In genomic region chr17:30221677-30222076, GRCm38 (mm10) we compare ENCODE assay signal across 22 mouse cellular contexts.
"Had no signal": no experiment of that assay in that cellular context is flagged by ENCODE, and none has a peak within 500 bp of the region (broad histone marks: within the 10 kb centered on the region; RNA-seq: fewer than 3 reads in every experiment).

No protein-coding gene starts in this region.

- H3K4me3 ChIP-seq: intestine, embryonic 15.5 days; kidney, embryonic 15.5 days; left cerebral cortex, adult 2 months; limb, embryonic 13.5 days; liver, embryonic 12.5 days; liver, embryonic 15.5 days; lung, embryonic 15.5 days; stomach, embryonic 15.5 days had no signal

- DNase-seq: kidney, adult 11 months; kidney, adult 8-10 months; kidney, postnatal 10 days; kidney, postnatal 36 days; layer of hippocampus, postnatal 36 days; liver; lung, adult 18-20 months; lung, postnatal 10 days; lung, postnatal 36 days; midbrain, embryonic 14.5 days; right cerebral cortex, adult 18-20 months; right cerebral cortex, postnatal 14 days; right cerebral cortex, postnatal 4 days; thymus, postnatal 25 days had no signal

- H3K27ac ChIP-seq: intestine, embryonic 15.5 days; kidney, embryonic 15.5 days; left cerebral cortex, adult 2 months; liver, embryonic 12.5 days; liver, embryonic 15.5 days; lung, embryonic 15.5 days; stomach, embryonic 15.5 days had no signal

- H3K4me2 ChIP-seq: intestine, embryonic 15.5 days; kidney, embryonic 15.5 days; limb, embryonic 13.5 days; liver, embryonic 12.5 days; liver, embryonic 15.5 days; lung, embryonic 15.5 days; stomach, embryonic 15.5 days had no signal

- H3K4me1 ChIP-seq: liver, embryonic 12.5 days; liver, embryonic 15.5 days had no signal

- H3K9me3 ChIP-seq: intestine, embryonic 15.5 days; kidney, embryonic 15.5 days; limb, embryonic 13.5 days; liver, embryonic 12.5 days; liver, embryonic 15.5 days; lung, embryonic 15.5 days; stomach, embryonic 15.5 days had no signal

- ATAC-seq: intestine, embryonic 15.5 days; liver, embryonic 12.5 days had no signal

- H3K27me3 ChIP-seq: intestine, embryonic 15.5 days; kidney, embryonic 15.5 days; limb, embryonic 13.5 days; liver, embryonic 12.5 days; liver, embryonic 15.5 days; lung, embryonic 15.5 days; stomach, embryonic 15.5 days had no signal

- H3K9ac ChIP-seq: intestine, embryonic 15.5 days; kidney, embryonic 15.5 days; limb, embryonic 13.5 days; liver, embryonic 12.5 days; liver, embryonic 15.5 days; lung, embryonic 15.5 days; stomach, embryonic 15.5 days had no signal

- H3K36me3 ChIP-seq: intestine, embryonic 15.5 days; liver, embryonic 15.5 days; stomach, embryonic 15.5 days had no signal
